Mouse (Mus musculus): ENCODE results near the gene Prss28. TPM values are rescaled to one million over a fixed set of nuclear protein-coding genes. Genes with fewer than 3 reads are reported as not detected.
A peak's percentile ranks its signal among the peaks of the same experiment; 100 is the strongest.

Prss28 gene
- polyA plus RNA-seq, 1 experiment from 2014 or later, result not detected

- Histone ChIP-seq H3K9ac (no peak overlapping the region), H3K27me3 (no peaks in the 10 kb centered on the region), H3K4me2 (no peak overlapping the region), H3K9me3 (replicated peaks) (no peaks in the 10 kb centered on the region), H3K4me1 (replicated peaks) (no peaks in the 10 kb centered on the region; the same call in 1 of the 2 replicates), H3K4me3 (replicated peaks) (no peak overlapping the region), H3K27ac (no peak overlapping the region), H3K36me3 (no peaks in the 10 kb centered on the region)
- ATAC-seq (ENCODE audit: low read depth) (peak; percentile 54), DNase-seq (no peak)
- WGBS (ENCODE audit: insufficient replicate concordance), result 42% methylated on average over 3 of the region's 3 CpGs
Observed at GRCm38 (mm10) chr17:25341490-25341889, 33.0 kb downstream of the Prss28 start.

GRCm38 (mm10) chr17:25345462-25345861 is 37.0 kb downstream of the Prss28 start, which contains the start of gene Tpsab1:
TSS of gene Tpsab1 (minus strand) at chr17:25345562.
- WGBS (ENCODE audit: insufficient replicate concordance), result 66% methylated on average over 4 of the region's 4 CpGs
- Histone ChIP-seq H3K4me2 (no peak within 1 kb of the TSS), H3K9ac (no peak within 1 kb of the TSS)

GRCm38 (mm10) chr17:25361291-25361690 is 52.8 kb downstream of the Prss28 start:
- Histone ChIP-seq H3K4me1 (replicated peaks) (no peaks in the 10 kb centered on the region), H3K4me3 (replicated peaks) (no peak overlapping the region), H3K4me2 (no peak overlapping the region), H3K36me3 (no peaks in the 10 kb centered on the region), H3K27me3 (no peaks in the 10 kb centered on the region), H3K9ac (no peak overlapping the region), H3K27ac (no peak overlapping the region), H3K9me3 (replicated peaks) (no peaks in the 10 kb centered on the region)
- DNase-seq (no peak), ATAC-seq (ENCODE audit: low read depth) (no peak)
- WGBS (ENCODE audit: insufficient replicate concordance), result 42% methylated on average over 2 of the region's 2 CpGs

More at GRCm38 (mm10) chr17:25345462-25345861, 37.0 kb downstream of the Prss28 start, which contains the start of gene Tpsab1:
- Histone ChIP-seq H3K36me3 (no peaks in the 10 kb centered on the region), H3K9me3 (replicated peaks) (no peaks in the 10 kb centered on the region), H3K27me3 (no peaks in the 10 kb centered on the region), H3K4me3 (replicated peaks) (no peak within 1 kb of the TSS), H3K4me1 (replicated peaks) (no peaks in the 10 kb centered on the region), H3K27ac (no peak within 1 kb of the TSS)
- DNase-seq, result no peak
- no peak for ATAC-seq (ENCODE audit: low read depth)

Other genes starting within 250 kb of the Prss28 start
- 5.2 and 5.6 TPM in 2 replicates for gene Tmem204, start 225.1 kb upstream of the Prss28 start, polyA plus RNA-seq (2015; fragmentation: Nextera tagmentation; extraction: Ambion mirVana)
- 16.3 and 18.2 TPM in 2 replicates for gene Telo2, start 192.7 kb upstream of the Prss28 start, polyA plus RNA-seq (2015; fragmentation: Nextera tagmentation; extraction: Ambion mirVana)
- gene Ptx4, start 187.9 kb upstream of the Prss28 start, polyA plus RNA-seq (2015; fragmentation: Nextera tagmentation; extraction: Ambion mirVana), result 0.09 TPM in 1 of 2 replicates, not detected in the other
- gene Clcn7, start 175.3 kb upstream of the Prss28 start, polyA plus RNA-seq (2015; fragmentation: Nextera tagmentation; extraction: Ambion mirVana), result 9.1 and 12.8 TPM in 2 replicates
- not detected in 2 replicates for gene Ccdc154, start 146.2 kb upstream of the Prss28 start, polyA plus RNA-seq (2015; fragmentation: Nextera tagmentation; extraction: Ambion mirVana)
- gene Gm38655, start 133.2 kb upstream of the Prss28 start, polyA plus RNA-seq (2015; fragmentation: Nextera tagmentation; extraction: Ambion mirVana), result not detected in 2 replicates
- gene BC003965, start 124.1 kb upstream of the Prss28 start, polyA plus RNA-seq (2015; fragmentation: Nextera tagmentation; extraction: Ambion mirVana), result 23.8 and 27.3 TPM in 2 replicates
- 14.4 and 18.0 TPM in 2 replicates for gene Unkl, start 120.2 kb upstream of the Prss28 start, polyA plus RNA-seq (2015; fragmentation: Nextera tagmentation; extraction: Ambion mirVana)
- 21.4 and 21.5 TPM in 2 replicates for gene Gnptg, start 68.5 kb upstream of the Prss28 start, polyA plus RNA-seq (2015; fragmentation: Nextera tagmentation; extraction: Ambion mirVana)
- 24.2 and 27.6 TPM in 2 replicates for gene Tsr3, start 68.5 kb upstream of the Prss28 start, polyA plus RNA-seq (2015; fragmentation: Nextera tagmentation; extraction: Ambion mirVana)
- 0.12 and 0.25 TPM in 2 replicates for gene Baiap3, start 52.3 kb upstream of the Prss28 start, polyA plus RNA-seq (2015; fragmentation: Nextera tagmentation; extraction: Ambion mirVana)
- 333 and 391 TPM in 2 replicates for gene Ube2i, start 34.0 kb upstream of the Prss28 start, polyA plus RNA-seq (2015; fragmentation: Nextera tagmentation; extraction: Ambion mirVana)
- gene Prss34, start 10.3 kb upstream of the Prss28 start, polyA plus RNA-seq (2015; fragmentation: Nextera tagmentation; extraction: Ambion mirVana), result 0.82 and 1.2 TPM in 2 replicates
- gene Prss29, start 10.0 kb downstream of the Prss28 start, polyA plus RNA-seq (2015; fragmentation: Nextera tagmentation; extraction: Ambion mirVana), result not detected in 2 replicates
- gene Tpsab1, start 36.9 kb downstream of the Prss28 start, polyA plus RNA-seq (2015; fragmentation: Nextera tagmentation; extraction: Ambion mirVana), result not detected in 2 replicates
- gene Tpsb2, start 57.7 kb downstream of the Prss28 start, polyA plus RNA-seq (2015; fragmentation: Nextera tagmentation; extraction: Ambion mirVana), result 0.25 TPM in 1 of 2 replicates, not detected in the other
- 0.48 and 0.81 TPM in 2 replicates for gene Tpsg1, start 60.6 kb downstream of the Prss28 start, polyA plus RNA-seq (2015; fragmentation: Nextera tagmentation; extraction: Ambion mirVana)
- gene Cacna1h, start 125.1 kb downstream of the Prss28 start, polyA plus RNA-seq (2015; fragmentation: Nextera tagmentation; extraction: Ambion mirVana), result 0.39 and 0.66 TPM in 2 replicates
- not detected in 2 replicates for gene Tekt4, start 146.0 kb downstream of the Prss28 start, polyA plus RNA-seq (2015; fragmentation: Nextera tagmentation; extraction: Ambion mirVana)
- not detected in 2 replicates for gene Sstr5, start 188.6 kb downstream of the Prss28 start, polyA plus RNA-seq (2015; fragmentation: Nextera tagmentation; extraction: Ambion mirVana)

Measured in liver, embryonic 13.5 days (tissue).